Mouse (Mus musculus) brain, embryonic 14.5 days (tissue): ENCODE measurements around the gene Rhot2. TPM values are rescaled to one million over a fixed set of nuclear protein-coding genes. Genes with fewer than 3 reads are reported as not detected.
A peak's percentile ranks its signal among the peaks of the same experiment; 100 is the strongest.

Source experiments
- DNase-seq: peaks from one replicate; pipeline ENCODE4 v3.0.0-alpha.2; 2011; ENCODE audit warnings: low read depth
- CTCF ChIP-seq: fragments of 200-500 bp; IDR thresholded peaks from 2 replicates; pipeline ENCODE4 v1.5.1; 2012; ENCODE audit warnings: inconsistent platforms, mild to moderate bottlenecking, moderate library complexity, borderline replicate concordance; ENCODE audit not compliant: insufficient read depth, insufficient read length; ENCODE audit errors: extremely low read depth
- POLR2A ChIP-seq: fragments of 200-500 bp; IDR thresholded peaks from 2 replicates; pipeline ENCODE4 v1.6.1; 2012; ENCODE audit warnings: mild to moderate bottlenecking, inconsistent platforms, borderline replicate concordance; ENCODE audit not compliant: poor library complexity, insufficient read depth, insufficient read length, severe bottlenecking; ENCODE audit errors: extremely low read depth
- polyA plus RNA-seq: library from polyadenylated mRNA; depleted of rRNA; stranded (reverse); fragments of >200 nt; gene quantifications from 2 replicates; pipeline ENCODE4 v1.2.3, GENCODE M21; 2012; rRNA removed

The Rhot2 gene
- polyA plus RNA-seq = 88.4 and 111 TPM in 2 replicates

DNA sequence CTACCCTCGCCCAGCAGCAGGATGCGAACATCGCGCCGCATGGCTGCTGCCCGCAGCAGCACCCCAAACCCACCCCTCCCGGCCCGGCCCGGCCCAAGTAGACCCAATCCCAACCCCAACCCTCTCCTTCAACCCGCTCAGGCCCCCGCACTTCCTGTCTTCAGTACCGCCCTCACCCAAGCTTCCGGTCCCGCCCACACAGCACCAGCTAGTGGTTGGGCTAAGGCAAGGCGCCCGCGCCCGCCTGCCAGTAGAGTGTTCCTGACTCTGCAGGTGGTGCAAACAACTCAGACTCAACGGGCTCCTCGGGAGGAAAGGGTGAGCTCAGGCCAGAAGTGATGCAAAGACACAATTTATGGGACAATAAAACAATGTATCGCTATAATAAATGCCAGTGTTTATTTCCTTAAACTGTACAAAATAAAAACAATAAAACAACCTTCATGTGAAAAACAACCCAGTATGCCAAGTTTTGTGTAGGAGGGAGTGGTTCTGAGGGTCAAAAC lies at the start of gene Rhot2:
TSS of gene Rhot2 (minus strand) at position 456 of the 506 bp plus-strand sequence.
- TF ChIP-seq CTCF = peak; percentile 67
- peak; percentile 65; the same call in 1 of the 2 replicates for TF ChIP-seq POLR2A
- peak; percentile 96 for DNase-seq

DNA sequence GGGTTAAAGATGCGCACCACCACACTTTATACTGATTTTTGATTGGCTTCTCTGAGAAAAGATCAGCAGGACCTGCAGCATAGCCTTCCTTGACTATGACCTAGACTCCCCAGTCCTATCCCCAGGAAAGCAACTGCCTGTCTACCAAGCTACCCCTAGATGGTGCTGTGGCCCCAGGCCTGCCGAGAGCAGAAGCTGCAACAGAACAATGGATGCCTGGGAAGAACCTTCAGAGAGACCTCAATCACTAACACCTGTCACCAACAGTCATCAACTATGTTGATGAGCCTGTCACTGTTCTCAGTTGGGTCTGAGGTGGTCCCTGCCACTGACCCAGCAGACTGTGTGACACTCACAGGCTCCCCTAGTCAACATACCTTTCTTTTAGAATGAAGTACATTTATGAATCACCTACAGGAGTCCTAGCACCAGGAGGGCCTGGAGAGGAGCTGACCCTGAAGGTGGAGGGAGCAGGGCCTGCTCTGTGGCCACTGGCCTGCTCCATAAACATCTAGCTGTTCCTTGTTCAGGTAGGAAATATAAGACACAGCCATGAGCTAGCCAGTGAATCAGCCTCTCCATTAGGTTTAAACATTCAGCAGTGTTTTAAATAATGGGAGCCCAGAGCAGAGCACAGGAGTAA lies 49.4 kb upstream of the Rhot2 start:
- no peak for TF ChIP-seq POLR2A
- TF ChIP-seq CTCF = peak; percentile 95
- peak; percentile 90 for DNase-seq

DNA sequence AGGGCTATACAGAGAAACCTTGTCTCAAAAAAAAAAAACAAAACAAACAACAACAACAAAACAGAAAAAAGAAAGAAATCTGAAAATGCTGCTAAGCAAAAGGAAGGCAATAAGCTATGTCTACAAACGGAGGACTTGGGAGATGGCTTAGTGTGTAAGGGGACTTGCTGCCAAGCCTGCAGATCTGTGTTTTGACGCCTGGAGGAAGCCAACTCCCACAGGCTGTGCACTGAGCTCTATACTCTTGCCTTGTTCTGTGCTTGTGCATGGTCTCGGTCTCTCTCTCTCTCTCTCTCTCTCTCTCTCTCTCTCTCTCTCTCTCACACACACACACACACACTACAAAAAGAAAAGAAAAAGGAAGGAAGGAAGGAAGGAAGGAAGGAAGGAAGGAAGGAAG lies 44.2 kb upstream of the Rhot2 start:
- DNase-seq = no peak
- TF ChIP-seq POLR2A (no peak), CTCF (no peak)

DNA sequence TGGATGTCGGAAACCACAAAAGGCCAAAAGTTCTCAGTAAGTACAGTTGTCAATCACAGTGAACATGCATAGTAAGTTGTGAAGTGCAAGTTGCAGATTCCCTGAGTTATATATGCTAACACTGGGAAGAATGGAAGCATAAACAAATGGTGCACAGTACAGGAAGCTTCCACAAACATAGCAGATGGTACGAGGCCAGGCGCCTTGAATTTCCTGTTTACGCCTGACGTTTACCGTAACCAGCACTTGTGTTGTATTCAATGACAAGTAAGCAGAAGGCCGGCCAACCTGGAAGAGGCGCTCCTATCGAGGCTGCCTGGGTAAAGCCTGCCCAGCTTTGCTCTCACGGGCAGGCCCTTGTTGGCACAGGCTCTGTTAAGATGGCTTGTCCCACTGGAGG lies 42.8 kb upstream of the Rhot2 start:
- TF ChIP-seq CTCF (no peak), POLR2A (no peak)
- DNase-seq = no peak

DNA sequence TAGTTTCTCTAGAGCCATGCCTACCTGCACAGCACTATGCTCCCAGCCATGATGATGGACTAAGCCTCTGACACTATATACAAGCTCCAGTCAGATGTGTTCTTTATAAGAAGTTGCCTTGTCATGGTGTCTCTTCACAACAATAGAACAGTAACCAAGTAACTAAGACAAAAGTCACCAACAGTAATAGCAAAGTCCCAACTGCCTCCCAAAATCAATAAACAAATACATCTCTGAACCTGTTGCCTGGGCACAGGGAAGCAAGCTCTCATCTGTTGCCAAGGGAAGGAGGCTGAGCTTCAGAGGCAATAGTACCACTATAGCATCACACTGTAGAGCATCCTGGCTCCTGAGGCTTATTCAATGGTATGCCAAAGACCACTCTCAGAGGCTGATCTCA lies 42.2 kb upstream of the Rhot2 start:
- no peak for DNase-seq
- no peak for TF ChIP-seq CTCF
- TF ChIP-seq POLR2A = no peak

DNA sequence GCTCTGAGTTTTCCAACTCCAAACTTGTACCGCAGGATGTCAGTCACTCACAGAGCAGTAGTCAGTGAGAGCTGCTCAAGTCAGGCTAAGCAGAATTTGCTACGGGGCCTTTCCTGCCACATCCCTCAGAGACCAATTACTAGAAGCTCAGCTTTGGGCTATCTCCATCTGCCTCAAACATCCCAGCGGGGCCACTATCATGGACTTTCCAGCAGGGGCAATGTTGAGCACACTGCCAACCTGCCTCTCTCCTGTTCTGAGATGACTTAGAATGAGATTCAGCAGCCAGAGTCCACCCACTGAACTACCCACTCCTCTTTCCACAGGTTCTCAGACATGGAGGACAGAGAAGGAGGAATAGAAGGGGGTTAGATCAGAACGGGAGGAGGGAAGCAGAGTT lies 41.0 kb upstream of the Rhot2 start:
- DNase-seq = no peak
- peak; percentile 48; the same call in 1 of the 2 replicates for TF ChIP-seq CTCF
- TF ChIP-seq POLR2A = no peak

DNA sequence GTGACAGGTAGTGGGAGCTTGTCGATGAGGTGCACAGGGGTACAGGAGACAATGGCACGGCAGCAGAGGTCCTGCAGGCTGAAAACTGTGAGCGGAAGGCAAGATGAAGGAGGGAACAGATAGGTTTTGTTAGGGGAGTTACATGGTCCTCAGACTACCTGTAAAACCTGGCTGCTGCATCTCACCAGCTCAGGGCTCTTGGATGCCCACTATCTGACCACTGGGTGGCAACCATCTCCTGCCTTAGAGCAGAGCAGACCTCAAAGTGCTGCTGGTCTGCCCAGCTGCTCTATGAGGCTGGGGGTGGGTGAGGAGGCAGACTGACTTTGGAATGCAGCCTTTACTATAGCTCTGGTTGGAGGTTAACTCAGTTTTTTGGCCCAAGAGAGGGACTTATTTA lies 39.2 kb upstream of the Rhot2 start:
- no peak for DNase-seq
- TF ChIP-seq CTCF (no peak), POLR2A (no peak)

DNA sequence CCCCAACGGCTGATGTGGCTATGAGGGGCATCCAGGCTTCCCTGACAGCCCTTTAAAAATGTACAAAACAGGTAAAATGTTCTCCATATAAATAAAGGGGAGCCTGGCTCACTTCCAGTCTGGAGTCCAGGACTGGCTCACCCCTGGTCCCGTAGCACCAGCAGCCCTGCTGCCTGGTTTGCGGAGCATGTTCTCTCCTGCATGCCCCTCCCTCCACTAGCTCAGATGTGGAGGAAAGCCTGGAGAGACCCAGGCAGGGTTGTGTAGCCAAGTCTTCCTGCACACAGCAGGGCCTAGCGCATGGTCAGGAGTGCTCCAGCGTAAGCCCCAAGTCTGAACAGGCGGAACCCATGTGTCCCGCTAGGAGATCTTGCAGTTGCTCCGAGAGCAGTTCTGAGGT lies 38.6 kb upstream of the Rhot2 start:
- no peak for TF ChIP-seq POLR2A
- TF ChIP-seq CTCF = no peak
- no peak for DNase-seq

DNA sequence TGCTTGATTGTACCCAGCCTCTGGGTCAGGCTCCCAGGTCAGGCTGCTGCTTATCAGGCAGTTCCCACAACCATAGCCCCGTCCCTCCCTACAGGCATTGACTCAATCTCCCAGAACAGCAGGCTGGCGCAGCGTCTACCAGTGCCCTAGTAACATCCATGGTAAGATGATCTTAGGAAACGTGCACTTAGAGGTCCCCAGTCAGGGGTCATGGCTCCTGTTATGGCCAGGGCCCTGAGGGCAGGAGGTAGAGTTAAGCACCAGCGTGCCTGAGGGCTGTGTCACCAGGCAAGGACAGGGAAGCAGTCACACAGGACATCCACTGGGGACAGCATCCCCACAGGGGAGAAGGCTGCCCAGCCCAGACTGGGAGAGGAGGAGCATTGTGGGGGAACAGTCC lies 37.7 kb upstream of the Rhot2 start:
- no peak for TF ChIP-seq POLR2A
- no peak for TF ChIP-seq CTCF
- no peak for DNase-seq

DNA sequence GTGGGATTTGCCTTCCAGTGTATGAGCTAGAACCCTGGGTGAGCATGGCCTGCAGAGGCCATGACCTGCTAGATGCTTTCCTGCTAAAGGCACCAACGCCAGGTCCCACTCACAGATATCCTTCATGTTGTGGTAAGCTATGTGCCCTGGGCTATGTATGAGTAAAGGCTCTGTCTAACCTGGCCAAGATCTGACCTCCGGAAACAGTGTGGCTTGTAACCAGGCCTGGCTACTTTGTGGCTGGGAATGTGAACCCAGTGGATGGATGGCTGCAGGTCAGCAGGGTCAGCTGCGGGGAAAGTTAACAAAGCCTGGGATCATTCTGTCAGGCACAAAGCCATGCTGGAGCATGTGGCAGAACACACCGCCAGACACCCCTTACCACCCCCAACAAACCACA lies 37.0 kb upstream of the Rhot2 start:
- no peak for DNase-seq
- TF ChIP-seq POLR2A (no peak), CTCF (no peak)

DNA sequence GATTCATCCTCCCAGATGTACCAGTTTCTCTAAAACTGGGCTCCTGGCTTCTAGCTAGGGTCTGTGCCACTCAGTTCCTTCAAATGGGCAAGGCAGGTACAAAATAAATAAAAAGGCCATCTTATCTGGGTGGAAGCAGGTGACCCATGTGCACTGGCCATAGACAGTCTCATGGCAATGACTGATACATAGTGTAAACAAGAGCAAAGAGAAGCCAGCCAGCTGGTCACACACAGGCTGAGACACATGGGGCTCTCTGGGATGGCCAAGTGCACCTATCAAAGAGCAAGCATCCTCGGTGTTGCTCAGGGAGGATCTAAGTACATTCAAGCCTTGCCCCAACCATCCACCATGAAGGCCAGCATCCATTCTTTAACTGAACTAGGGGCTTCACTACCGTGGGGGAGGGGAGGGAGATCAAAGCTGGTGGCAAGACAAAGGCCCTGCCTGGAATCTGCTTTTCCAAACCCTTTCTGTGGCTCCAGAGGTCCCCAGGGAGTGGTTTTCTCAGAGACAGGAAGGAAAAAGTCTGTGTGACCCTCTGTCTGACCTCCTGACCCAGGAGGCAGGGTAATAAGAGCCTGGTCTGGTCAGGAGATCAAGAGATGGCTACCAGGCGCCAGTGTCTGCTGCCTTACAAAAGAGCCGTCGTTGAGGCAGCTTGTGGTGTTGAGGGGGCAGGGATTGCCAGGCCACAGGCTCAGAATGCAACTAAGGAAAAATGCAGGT lies 36.4 kb upstream of the Rhot2 start:
- TF ChIP-seq POLR2A (no peak), CTCF (no peak)
- DNase-seq = no peak
